Mouse (Mus musculus) CH12.LX (cell line): ENCODE data around the gene Cisd2. TPM values are rescaled to one million over a fixed set of nuclear protein-coding genes. Genes with fewer than 3 reads are reported as not detected.

Source experiments
- DNase-seq: peaks from one replicate; pipeline ENCODE4 v3.0.0-alpha.2; 2013; ENCODE audit errors: extremely low read depth
- H3K27ac ChIP-seq: 2 replicates; pipeline ENCODE4 v1.5.1; 2012; ENCODE audit warnings: low read depth, mild to moderate bottlenecking, control low read depth, moderate library complexity; ENCODE audit not compliant: insufficient read depth
- H3K27me3 ChIP-seq: replicated peaks from 2 replicates; pipeline ENCODE3; 2012; ENCODE audit warnings: inconsistent platforms
- H3K36me3 ChIP-seq, 2 experiments: replicated peaks in 1 of 2; 2 replicates each; pipeline versions ENCODE3 to v1.6.1; 2012; ENCODE audit warnings: inconsistent platforms in 1 of 2, low read length in 1 of 2, mild to moderate bottlenecking in 1 of 2, mixed read lengths in 1 of 2, moderate library complexity in 1 of 2; ENCODE audit not compliant: control insufficient read depth in 1 of 2, insufficient read depth in 1 of 2
- H3K4me1 ChIP-seq, 2 experiments: 2 replicates each; pipeline ENCODE4 v1.6.1; 2012; ENCODE audit warnings: inconsistent platforms in 1 of 2, moderate library complexity in 1 of 2; ENCODE audit not compliant: insufficient read depth in 2 of 2, control insufficient read depth in 1 of 2
- H3K4me2 ChIP-seq: 2 replicates; pipeline ENCODE4 v1.6.1; 2012; ENCODE audit warnings: low read depth, mild to moderate bottlenecking, control low read depth; ENCODE audit not compliant: poor library complexity, insufficient read depth, severe bottlenecking
- H3K4me3 ChIP-seq, 3 experiments: fragments of 150-350 bp in 1 of 3; sonication (generic) in 1 of 3; replicated peaks in 1 of 3; 2 replicates each; pipeline versions ENCODE3 to v1.5.1; 2011 to 2012; ENCODE audit warnings: low read depth in 2 of 3, low read length in 2 of 3, mild to moderate bottlenecking in 2 of 3, moderate library complexity in 2 of 3, control low read depth in 1 of 3, improper control_type of control experiment in 1 of 3, inconsistent platforms in 1 of 3, mixed read lengths in 1 of 3; ENCODE audit not compliant: poor library complexity in 1 of 3
- H3K79me2 ChIP-seq: replicated peaks from 2 replicates; pipeline ENCODE4 v1.6.1; 2012; ENCODE audit warnings: mild to moderate bottlenecking, moderate library complexity; ENCODE audit not compliant: control insufficient read depth, poor library complexity, insufficient read depth, severe bottlenecking; ENCODE audit errors: extremely low read depth
- H3K9ac ChIP-seq: 2 replicates; pipeline ENCODE4 v1.6.1; 2012; ENCODE audit warnings: low read depth, mild to moderate bottlenecking, control low read depth, moderate library complexity; ENCODE audit not compliant: insufficient read depth
- H3K9me3 ChIP-seq: replicated peaks from 2 replicates; pipeline ENCODE3; 2012; ENCODE audit warnings: low read length, inconsistent platforms, mixed read lengths
- CHD1 ChIP-seq: IDR thresholded peaks from 2 replicates; pipeline ENCODE4 v1.6.1; 2012; ENCODE audit warnings: low read depth, low read length, improper control_type of control experiment, inconsistent platforms
- CHD2 ChIP-seq: IDR thresholded peaks from 2 replicates; pipeline ENCODE4 v1.6.1; 2011; ENCODE audit warnings: low read length, improper control_type of control experiment
- CTCF ChIP-seq, 2 experiments: IDR thresholded peaks in 1 of 2; conservative IDR thresholded peaks in 1 of 2; 2 replicates each; pipeline ENCODE4 v1.5.1; 2011 to 2012; ENCODE audit warnings: low read depth in 2 of 2, low read length in 2 of 2, improper control_type of control experiment in 1 of 2, inconsistent platforms in 1 of 2, mild to moderate bottlenecking in 1 of 2, moderate library complexity in 1 of 2
- E2F4 ChIP-seq: IDR thresholded peaks from 2 replicates; pipeline ENCODE4 v1.6.1; 2011; ENCODE audit warnings: low read depth, low read length, improper control_type of control experiment; ENCODE audit not compliant: insufficient replicate concordance
- ELF1 ChIP-seq: IDR thresholded peaks from 2 replicates; pipeline ENCODE4 v1.6.1; 2014; ENCODE audit warnings: low read depth, mild to moderate bottlenecking, inconsistent platforms, low read length, improper control_type of control experiment
- EP300 ChIP-seq: IDR thresholded peaks from 2 replicates; pipeline ENCODE4 v1.6.1; 2011; ENCODE audit warnings: low read length, improper control_type of control experiment
- ETS1 ChIP-seq: conservative IDR thresholded peaks from 2 replicates; pipeline ENCODE4 v1.6.1; 2012; ENCODE audit warnings: low read depth, mild to moderate bottlenecking, inconsistent platforms, low read length, improper control_type of control experiment, moderate library complexity
- GABPA ChIP-seq: IDR thresholded peaks from 2 replicates; pipeline ENCODE4 v1.6.1; 2012; ENCODE audit warnings: low read depth, low read length, improper control_type of control experiment, inconsistent platforms; ENCODE audit not compliant: insufficient replicate concordance
- HCFC1 ChIP-seq: IDR thresholded peaks from 2 replicates; pipeline ENCODE4 v1.6.1; 2012; ENCODE audit warnings: low read depth, mild to moderate bottlenecking, inconsistent platforms, low read length, improper control_type of control experiment
- IRF4 ChIP-seq: IDR thresholded peaks from 2 replicates; pipeline ENCODE4 v1.6.1; 2014; ENCODE audit warnings: low read depth, mild to moderate bottlenecking, inconsistent platforms, low read length, improper control_type of control experiment
- JUN ChIP-seq: IDR thresholded peaks from 2 replicates; pipeline ENCODE4 v1.6.1; 2011; ENCODE audit warnings: low read depth, mild to moderate bottlenecking, low read length, improper control_type of control experiment, moderate library complexity; ENCODE audit not compliant: insufficient read depth
- JUND ChIP-seq: conservative IDR thresholded peaks from 2 replicates; pipeline ENCODE4 v1.6.1; 2011; ENCODE audit warnings: low read depth, low read length, improper control_type of control experiment
- KAT2A ChIP-seq: IDR thresholded peaks from 2 replicates; pipeline ENCODE4 v1.6.1; 2012; ENCODE audit warnings: low read length, improper control_type of control experiment, inconsistent platforms; ENCODE audit not compliant: insufficient replicate concordance
- MAFK ChIP-seq: IDR thresholded peaks from 2 replicates; pipeline ENCODE4 v1.6.1; 2011; ENCODE audit warnings: low read length, improper control_type of control experiment; ENCODE audit not compliant: insufficient replicate concordance
- MAX ChIP-seq: IDR thresholded peaks from 2 replicates; pipeline ENCODE4 v1.6.1; 2011; ENCODE audit warnings: low read length, improper control_type of control experiment
- MAZ ChIP-seq: IDR thresholded peaks from 2 replicates; pipeline ENCODE4 v1.6.1; 2012; ENCODE audit warnings: low read depth, mild to moderate bottlenecking, inconsistent platforms, low read length, improper control_type of control experiment, moderate library complexity
- MEF2A ChIP-seq: IDR thresholded peaks from 2 replicates; pipeline ENCODE4 v1.6.1; 2014; ENCODE audit warnings: low read depth, mild to moderate bottlenecking, inconsistent platforms, low read length, improper control_type of control experiment, borderline replicate concordance
- MXI1 ChIP-seq: IDR thresholded peaks from 2 replicates; pipeline ENCODE4 v1.6.1; 2011; ENCODE audit warnings: mild to moderate bottlenecking, low read depth, low read length, improper control_type of control experiment
- MYC ChIP-seq: IDR thresholded peaks from 2 replicates; pipeline ENCODE4 v1.6.1; 2011; ENCODE audit warnings: low read depth, mild to moderate bottlenecking, improper control_type of control experiment, low read length
- NELFE ChIP-seq: IDR thresholded peaks from 2 replicates; pipeline ENCODE4 v1.6.1; 2011; ENCODE audit warnings: low read depth, low read length, improper control_type of control experiment
- NRF1 ChIP-seq: IDR thresholded peaks from 2 replicates; pipeline ENCODE4 v1.6.1; 2014; ENCODE audit warnings: low read depth, mild to moderate bottlenecking, inconsistent platforms, low read length, improper control_type of control experiment, moderate library complexity
- PAX5 ChIP-seq: IDR thresholded peaks from 2 replicates; pipeline ENCODE4 v1.6.1; 2012; ENCODE audit warnings: low read length, inconsistent platforms, mixed read lengths
- POLR2A ChIP-seq: IDR thresholded peaks from 2 replicates; pipeline ENCODE4 v1.6.1; 2011; ENCODE audit warnings: low read depth, mild to moderate bottlenecking, improper control_type of control experiment, low read length
- POLR2AphosphoS2 ChIP-seq: IDR thresholded peaks from 2 replicates; pipeline ENCODE4 v1.6.1; 2011; ENCODE audit warnings: low read depth, low read length, improper control_type of control experiment
- RCOR1 ChIP-seq: conservative IDR thresholded peaks from 2 replicates; pipeline ENCODE4 v1.6.1; 2012; ENCODE audit warnings: low read depth, mild to moderate bottlenecking, inconsistent platforms, low read length, improper control_type of control experiment
- TBP ChIP-seq: conservative IDR thresholded peaks from 2 replicates; pipeline ENCODE4 v1.6.1; 2011; ENCODE audit warnings: low read depth, low read length, improper control_type of control experiment
- UBTF ChIP-seq: IDR thresholded peaks from 2 replicates; pipeline ENCODE4 v1.6.1; 2012; ENCODE audit warnings: low read depth, mild to moderate bottlenecking, inconsistent platforms, low read length, improper control_type of control experiment, moderate library complexity
- USF1 ChIP-seq: IDR thresholded peaks from 2 replicates; pipeline ENCODE4 v1.6.1; 2014; ENCODE audit warnings: low read depth, mild to moderate bottlenecking, inconsistent platforms, low read length, improper control_type of control experiment
- ZC3H11A ChIP-seq: IDR thresholded peaks from 2 replicates; pipeline ENCODE4 v1.6.1; 2012; ENCODE audit warnings: low read depth, mild to moderate bottlenecking, inconsistent platforms, low read length, improper control_type of control experiment
- ZKSCAN1 ChIP-seq: IDR thresholded peaks from 2 replicates; pipeline ENCODE4 v1.6.1; 2012; ENCODE audit warnings: low read depth, inconsistent platforms, low read length, improper control_type of control experiment, borderline replicate concordance
- ZMIZ1 ChIP-seq: IDR thresholded peaks from 2 replicates; pipeline ENCODE4 v1.6.1; 2012; ENCODE audit warnings: low read depth, mild to moderate bottlenecking, inconsistent platforms, low read length, improper control_type of control experiment
- ZNF384 ChIP-seq: IDR thresholded peaks from 2 replicates; pipeline ENCODE4 v1.6.1; 2012; ENCODE audit warnings: low read depth, low read length, improper control_type of control experiment, inconsistent platforms
- dilution Hi-C: fragments of 300-500 bp; cut with MboI; formaldehyde crosslinking; loops from 2 replicates; pipeline ENCODE4 v1.14.3; 2020; ENCODE audit warnings: low sequenced_read_pairs; ENCODE audit not compliant: extremely low pct_unique_long_range_greater_than_20kb, extremely low pct_ligation_motif_present
- in situ Hi-C: fragments of 300-500 bp; cut with MboI; formaldehyde crosslinking; loops from 3 replicates; pipeline ENCODE4 v1.14.3; 2019; ENCODE audit warnings: low sequenced_read_pairs, low pct_ligation_motif_present, low pct_unique_long_range_greater_than_20kb, mixed read lengths
- polyA plus RNA-seq: library from polyadenylated mRNA; unstranded; fragments of >175 nt; gene quantifications from 2 replicates; pipeline ENCODE4 v1.2.1, GENCODE M21; 2012; ENCODE audit warnings: low read depth; ENCODE audit not compliant: insufficient read length
- total RNA-seq, 2 experiments: library from RNA; depleted of rRNA; stranded (reverse); fragments of 300-350 nt in 1 of 2; fragments of >200 nt in 1 of 2; gene quantifications; 2 replicates each; pipeline ENCODE4 v1.2.3; 2012 to 2014

The Cisd2 gene
- total and polyA plus RNA-seq, 3 experiments = 36.4 to 62.0 (median 58.2) TPM

- dilution Hi-C loops = no loop called here
- Histone ChIP-seq H3K4me3 (peak within 1 kb of the TSS; percentile 81 to 94 (median 83)), H3K27ac (peak within 1 kb of the TSS; percentile 96), H3K4me2 (peak within 1 kb of the TSS; percentile 81), H3K9me3 (no peaks in the 10 kb centered on the region), H3K4me1 (peaks cover 0 to 30% of the 10 kb centered on the region in 2 experiments; a peak in 2 of 4 replicates), H3K36me3 (peaks cover 5 to 36% of the 10 kb centered on the region in 2 experiments), H3K27me3 (no peaks in the 10 kb centered on the region), H3K79me2 (peaks cover 25% of the 10 kb centered on the region), H3K9ac (peak within 1 kb of the TSS; percentile 98)
- TF ChIP-seq RCOR1 (no peak), NRF1 (peak; percentile 82), UBTF (no peak; the same call in 1 of the 2 replicates), JUN (no peak), MAZ (peak; percentile 99), ELF1 (peak; percentile 97), CHD2 (peak; percentile 100), NELFE (peak; percentile 98), MAX (peak; percentile 51), GABPA (no peak; the same call in 1 of the 2 replicates), POLR2AphosphoS2 (peak; percentile 88), ZNF384 (no peak), KAT2A (no peak), MYC (peak; percentile 70; the same call in 1 of the 2 replicates), EP300 (no peak), E2F4 (no peak), ZC3H11A (no peak), POLR2A (peak; percentile 99), CTCF (conservative IDR thresholded peaks at IDR 0.05 in 1 of 2, IDR thresholded peaks at IDR 0.05 in 1 of 2; ENCODE audit: low read depth in 2 of 2, low read length in 2 of 2) (no peak), CHD1 (no peak), JUND (no peak), MEF2A (peak; percentile 74), TBP (peak; percentile 70; the same call in 1 of the 2 replicates), PAX5 (no peak), ZMIZ1 (peak; percentile 97), MXI1 (peak; percentile 93), MAFK (no peak), HCFC1 (peak; percentile 77), USF1 (no peak), IRF4 (peak; percentile 27; the same call in 1 of the 2 replicates), ZKSCAN1 (no peak), ETS1 (peak; percentile 45)
- peak; percentile 100 for DNase-seq
- in situ Hi-C loops = no loop called here
Measured at GRCm38 (mm10) chr3:135437758-135438495, 14.2 kb upstream of the Cisd2 start, which contains the start of gene Ube2d3. Ube2d3 (plus strand) TSS chr3:135438149.
